Mouse (Mus musculus): ENCODE measurements around the gene Rita1. TPM values are rescaled to one million over a fixed set of nuclear protein-coding genes. Genes with fewer than 3 reads are reported as not detected.

Gene Rita1
- polyA plus RNA-seq, 1 experiment from 2014 or later, result 13.5 TPM

- Histone ChIP-seq H3K4me2 (ENCODE audit: low read depth, severe bottlenecking) (no peak overlapping the region; the same call in 1 of the 2 replicates), H3K4me3 (ENCODE audit: low read depth, low read length) (no peak overlapping the region), H3K9me3 (ENCODE audit: control insufficient read depth, low read length) (no peaks in the 10 kb centered on the region), H3K9ac (ENCODE audit: low read length) (no peak overlapping the region), H3K36me3 (ENCODE audit: control insufficient read depth, insufficient read depth, low read length) (no peaks in the 10 kb centered on the region), H3K27ac (replicated peaks; ENCODE audit: low read depth, low read length) (no peak overlapping the region), H3K27me3 (ENCODE audit: control insufficient read depth, insufficient read depth, low read length) (no peaks in the 10 kb centered on the region), H3K4me1 (ENCODE audit: control insufficient read depth, insufficient read depth, low read length) (peaks cover 60% of the 10 kb centered on the region)
- ATAC-seq (ENCODE audit: insufficient number of reproducible peaks, low FRiP score, low TSS enrichment, low read depth) (no peak), DNase-seq (ENCODE audit: low spot score) (no peak)
- 81% methylated on average over 3 of the region's 3 CpGs for WGBS
These were observed 42.6 kb downstream of the Rita1 start for GRCm38 (mm10) chr5:120569791-120570190.

- H3K27ac ChIP-seq (replicated peaks; ENCODE audit: low read depth, low read length), result peak overlapping the region; percentile 52; the same call in 1 of the 2 replicates
- no peaks in the 10 kb centered on the region for H3K27me3 ChIP-seq (ENCODE audit: control insufficient read depth, insufficient read depth, low read length)
- WGBS, result 90% methylated on average over 4 of the region's 4 CpGs
- no peak overlapping the region for H3K4me3 ChIP-seq (ENCODE audit: low read depth, low read length)
- ATAC-seq (ENCODE audit: insufficient number of reproducible peaks, low FRiP score, low TSS enrichment, low read depth) (no peak), DNase-seq (ENCODE audit: low spot score) (no peak)
- H3K9ac ChIP-seq (ENCODE audit: low read length), result no peak overlapping the region
- H3K4me2 ChIP-seq (ENCODE audit: low read depth, severe bottlenecking), result no peak overlapping the region
- H3K9me3 ChIP-seq (ENCODE audit: control insufficient read depth, low read length), result no peaks in the 10 kb centered on the region
- H3K36me3 ChIP-seq (ENCODE audit: control insufficient read depth, insufficient read depth, low read length), result no peaks in the 10 kb centered on the region
- H3K4me1 ChIP-seq (ENCODE audit: control insufficient read depth, insufficient read depth, low read length), result peaks cover 62% of the 10 kb centered on the region
These were observed 43.4 kb downstream of the Rita1 start for GRCm38 (mm10) chr5:120568964-120569363.

GRCm38 (mm10) chr5:120568336-120568768 lies 44.0 kb downstream of the Rita1 start:
- H3K4me3 ChIP-seq (ENCODE audit: low read depth, low read length), result no peak overlapping the region
- DNase-seq (ENCODE audit: low spot score) (no peak), ATAC-seq (ENCODE audit: insufficient number of reproducible peaks, low FRiP score, low TSS enrichment, low read depth) (no peak)
- WGBS, result 30% methylated on average over 9 of the region's 9 CpGs
- H3K9ac ChIP-seq (ENCODE audit: low read length), result no peak overlapping the region
- H3K4me2 ChIP-seq (ENCODE audit: low read depth, severe bottlenecking), result no peak overlapping the region
- H3K27ac ChIP-seq (replicated peaks; ENCODE audit: low read depth, low read length), result peak overlapping the region; percentile 85
- H3K4me1 ChIP-seq (ENCODE audit: control insufficient read depth, insufficient read depth, low read length), result peaks cover 66% of the 10 kb centered on the region
- no peaks in the 10 kb centered on the region for H3K36me3 ChIP-seq (ENCODE audit: control insufficient read depth, insufficient read depth, low read length)
- H3K9me3 ChIP-seq (ENCODE audit: control insufficient read depth, low read length), result no peaks in the 10 kb centered on the region
- H3K27me3 ChIP-seq (ENCODE audit: control insufficient read depth, insufficient read depth, low read length), result no peaks in the 10 kb centered on the region

- Histone ChIP-seq H3K4me1 (ENCODE audit: control insufficient read depth, insufficient read depth, low read length) (peaks cover 70% of the 10 kb centered on the region), H3K9ac (ENCODE audit: low read length) (peak overlapping the region; percentile 9; the same call in 1 of the 2 replicates), H3K9me3 (ENCODE audit: control insufficient read depth, low read length) (no peaks in the 10 kb centered on the region), H3K4me3 (ENCODE audit: low read depth, low read length) (no peak overlapping the region), H3K27me3 (ENCODE audit: control insufficient read depth, insufficient read depth, low read length) (no peaks in the 10 kb centered on the region), H3K27ac (replicated peaks; ENCODE audit: low read depth, low read length) (peak overlapping the region; percentile 85), H3K36me3 (ENCODE audit: control insufficient read depth, insufficient read depth, low read length) (no peaks in the 10 kb centered on the region), H3K4me2 (ENCODE audit: low read depth, severe bottlenecking) (peak overlapping the region; percentile 26; the same call in 1 of the 2 replicates)
- 33% methylated on average over 14 of the region's 14 CpGs for WGBS
- ATAC-seq (ENCODE audit: insufficient number of reproducible peaks, low FRiP score, low TSS enrichment, low read depth) (no peak), DNase-seq (ENCODE audit: low spot score) (no peak)
These were observed 44.6 kb downstream of the Rita1 start for GRCm38 (mm10) chr5:120567761-120568211.

GRCm38 (mm10) chr5:120567253-120567701 lies 45.1 kb downstream of the Rita1 start:
- Histone ChIP-seq H3K27me3 (ENCODE audit: control insufficient read depth, insufficient read depth, low read length) (no peaks in the 10 kb centered on the region), H3K4me2 (ENCODE audit: low read depth, severe bottlenecking) (peak overlapping the region; percentile 26), H3K36me3 (ENCODE audit: control insufficient read depth, insufficient read depth, low read length) (no peaks in the 10 kb centered on the region), H3K9ac (ENCODE audit: low read length) (peak overlapping the region; percentile 22; the same call in 1 of the 2 replicates), H3K4me1 (ENCODE audit: control insufficient read depth, insufficient read depth, low read length) (peaks cover 70% of the 10 kb centered on the region), H3K27ac (replicated peaks; ENCODE audit: low read depth, low read length) (peak overlapping the region; percentile 85), H3K4me3 (ENCODE audit: low read depth, low read length) (no peak overlapping the region), H3K9me3 (ENCODE audit: control insufficient read depth, low read length) (no peaks in the 10 kb centered on the region)
- ATAC-seq (ENCODE audit: insufficient number of reproducible peaks, low FRiP score, low TSS enrichment, low read depth) (peak; percentile 28; the same call in 1 of the 2 replicates), DNase-seq (ENCODE audit: low spot score) (peak; percentile 76)
- WGBS, result 6% methylated on average over 21 of the region's 21 CpGs

GRCm38 (mm10) chr5:120566681-120567252 lies 45.6 kb downstream of the Rita1 start:
- no peak overlapping the region for H3K4me3 ChIP-seq (ENCODE audit: low read depth, low read length)
- no peaks in the 10 kb centered on the region for H3K27me3 ChIP-seq (ENCODE audit: control insufficient read depth, insufficient read depth, low read length)
- H3K27ac ChIP-seq (replicated peaks; ENCODE audit: low read depth, low read length), result peak overlapping the region; percentile 85
- H3K9ac ChIP-seq (ENCODE audit: low read length), result 0 out of 2 replicates have a peak overlapping the region, but pooled peaks have one; percentile 22
- no peaks in the 10 kb centered on the region for H3K9me3 ChIP-seq (ENCODE audit: control insufficient read depth, low read length)
- H3K36me3 ChIP-seq (ENCODE audit: control insufficient read depth, insufficient read depth, low read length), result no peaks in the 10 kb centered on the region
- H3K4me1 ChIP-seq (ENCODE audit: control insufficient read depth, insufficient read depth, low read length), result peaks cover 70% of the 10 kb centered on the region
- H3K4me2 ChIP-seq (ENCODE audit: low read depth, severe bottlenecking), result peak overlapping the region; percentile 26
- 42% methylated on average over 9 of the region's 9 CpGs for WGBS
- no peak for ATAC-seq (ENCODE audit: insufficient number of reproducible peaks, low FRiP score, low TSS enrichment, low read depth)
- peak; percentile 40 for DNase-seq (ENCODE audit: low spot score)

- H3K27me3 ChIP-seq (ENCODE audit: control insufficient read depth, insufficient read depth, low read length), result no peaks in the 10 kb centered on the region
- no peaks in the 10 kb centered on the region for H3K36me3 ChIP-seq (ENCODE audit: control insufficient read depth, insufficient read depth, low read length)
- no peak overlapping the region for H3K4me2 ChIP-seq (ENCODE audit: low read depth, severe bottlenecking)
- H3K27ac ChIP-seq (replicated peaks; ENCODE audit: low read depth, low read length), result 0 out of 2 replicates have a peak overlapping the region, but pooled peaks have one; percentile 22
- H3K4me1 ChIP-seq (ENCODE audit: control insufficient read depth, insufficient read depth, low read length), result peaks cover 65% of the 10 kb centered on the region
- no peak overlapping the region for H3K4me3 ChIP-seq (ENCODE audit: low read depth, low read length)
- ATAC-seq (ENCODE audit: insufficient number of reproducible peaks, low FRiP score, low TSS enrichment, low read depth) (no peak), DNase-seq (ENCODE audit: low spot score) (no peak)
- no peaks in the 10 kb centered on the region for H3K9me3 ChIP-seq (ENCODE audit: control insufficient read depth, low read length)
- H3K9ac ChIP-seq (ENCODE audit: low read length), result no peak overlapping the region; the same call in 1 of the 2 replicates
- WGBS, result 71% methylated on average over 5 of the region's 5 CpGs
These were observed 46.3 kb downstream of the Rita1 start for GRCm38 (mm10) chr5:120566101-120566500.

GRCm38 (mm10) chr5:120565171-120565905 lies 47.1 kb downstream of the Rita1 start:
- no peak overlapping the region for H3K4me2 ChIP-seq (ENCODE audit: low read depth, severe bottlenecking)
- 40% methylated on average over 15 of the region's 15 CpGs for WGBS
- H3K27me3 ChIP-seq (ENCODE audit: control insufficient read depth, insufficient read depth, low read length), result no peaks in the 10 kb centered on the region
- ATAC-seq (ENCODE audit: insufficient number of reproducible peaks, low FRiP score, low TSS enrichment, low read depth) (no peak), DNase-seq (ENCODE audit: low spot score) (no peak)
- no peak overlapping the region for H3K4me3 ChIP-seq (ENCODE audit: low read depth, low read length)
- H3K4me1 ChIP-seq (ENCODE audit: control insufficient read depth, insufficient read depth, low read length), result peaks cover 66% of the 10 kb centered on the region
- peak overlapping the region; percentile 22; the same call in 1 of the 2 replicates for H3K27ac ChIP-seq (replicated peaks; ENCODE audit: low read depth, low read length)
- H3K36me3 ChIP-seq (ENCODE audit: control insufficient read depth, insufficient read depth, low read length), result no peaks in the 10 kb centered on the region
- no peaks in the 10 kb centered on the region for H3K9me3 ChIP-seq (ENCODE audit: control insufficient read depth, low read length)
- no peak overlapping the region; the same call in 1 of the 2 replicates for H3K9ac ChIP-seq (ENCODE audit: low read length)
